ENCODE assay signal across 8 mouse cellular contexts in the genomic region with DNA sequence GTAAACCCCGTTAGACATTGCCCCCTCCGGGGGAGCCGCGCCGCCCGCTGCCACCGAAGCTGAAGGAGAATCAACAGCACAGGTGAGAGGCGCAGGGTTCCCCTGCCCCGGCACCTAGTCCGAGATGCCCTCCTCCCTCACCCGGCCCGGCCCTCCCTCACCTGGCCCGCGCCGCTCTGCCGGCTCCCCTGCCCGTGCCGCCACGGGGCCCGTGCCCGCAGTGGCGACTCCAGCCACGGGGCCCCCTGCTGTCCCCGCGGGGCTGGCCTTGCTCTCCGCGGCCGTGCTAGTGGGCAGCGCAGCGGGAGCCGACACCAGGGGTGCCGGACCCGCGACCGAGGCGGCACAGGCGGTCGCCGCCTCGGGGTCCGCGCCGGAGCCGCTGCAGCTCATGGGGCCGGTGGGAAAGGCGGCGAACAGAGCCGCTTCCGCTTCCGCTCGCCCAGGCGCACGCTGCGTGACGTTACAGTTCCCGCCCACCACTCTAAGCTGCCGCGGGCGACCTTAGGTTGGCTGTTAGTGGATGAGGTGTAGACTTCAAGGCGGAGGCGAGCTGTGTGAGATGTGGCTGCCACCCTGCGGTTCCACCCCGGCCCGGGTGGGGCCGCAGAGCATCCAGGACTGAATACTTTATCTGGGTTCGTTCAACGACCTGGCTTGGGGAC. TPM values are rescaled to one million over a fixed set of nuclear protein-coding genes. Genes with fewer than 3 reads are reported as not detected.
A peak's percentile ranks its signal among the peaks of the same experiment; 100 is the strongest.
DNase-seq lines count a peak whose midpoint lies in the region; ATAC-seq and TF ChIP-seq lines count a peak whose summit lies in the region.

Gene Taf10, minus strand, starts transcription at position 436 of the 665 bp plus-strand sequence.

- no peak for DNase-seq in Patski (ENCODE audit: low read depth, low spot score)
- peak; percentile 89 for DNase-seq in cerebellum, adult 9-11 months
- peak; percentile 78 to 86 for DNase-seq in frontal cortex, postnatal 10 days (ENCODE audit: low spot score in 2 of 2)
- DNase-seq in hindbrain, embryonic 11.5 days (ENCODE audit: low spot score) = peak; percentile 91
- peak; percentile 78 to 83 for DNase-seq in layer of hippocampus, postnatal 25 days (ENCODE audit: extremely low spot score in 1 of 2, low spot score in 1 of 2)
- DNase-seq in lung, postnatal 14 days = peak; percentile 88
- peak; percentile 83 for DNase-seq in ovary, postnatal 36 days (ENCODE audit: low spot score)
- DNase-seq in thymus, postnatal 14 days = peak; percentile 93

- H3K4me1 ChIP-seq in hindbrain, embryonic 11.5 days (replicated peaks; ENCODE audit: control insufficient read depth, insufficient read depth, low read length) = no peaks in the 10 kb centered on the region

- under 1% methylated on average over 51 of the region's 67 CpGs for WGBS in hindbrain, embryonic 11.5 days

- ATAC-seq in Patski = peak; percentile 98
- peak; percentile 98 for ATAC-seq in hindbrain, embryonic 11.5 days (ENCODE audit: low FRiP score)

- H3K27ac ChIP-seq in hindbrain, embryonic 11.5 days (ENCODE audit: low read depth, low read length) = peak within 1 kb of the TSS; percentile 75

- peak within 1 kb of the TSS; percentile 77 for H3K4me2 ChIP-seq in hindbrain, embryonic 11.5 days (replicated peaks; ENCODE audit: low read depth, low read length)

- CTCF ChIA-PET in Patski (lab: Charles Lee) = interaction anchor here (0.9 to 1.8 kb wide), 5 partner anchors 9 to 93 kb away, joined by 3 to 9 read pairs (median 3); partner anchors contain the start of genes Dnhd1 and Mrpl17

- peak within 1 kb of the TSS; percentile 91 for H3K9ac ChIP-seq in hindbrain, embryonic 11.5 days (ENCODE audit: low read depth, low read length)

- no peak for TF ChIP-seq CTCF in Patski (IDR thresholded peaks at IDR 0.05)

- no peaks in the 10 kb centered on the region for H3K27me3 ChIP-seq in Patski
- H3K27me3 ChIP-seq in hindbrain, embryonic 11.5 days (ENCODE audit: control insufficient read depth, insufficient read depth, low read length) = no peaks in the 10 kb centered on the region

- peak within 1 kb of the TSS; percentile 92 for H3K4me3 ChIP-seq in hindbrain, embryonic 11.5 days (ENCODE audit: low read depth, low read length)

- H3K9me3 ChIP-seq in hindbrain, embryonic 11.5 days (ENCODE audit: control insufficient read depth, low read length) = no peaks in the 10 kb centered on the region

- POLR2A ChIA-PET in Patski (lab: Charles Lee) = interaction anchor here (0.6 kb wide), 1 partner anchor 12 kb away, joined by 5 read pairs; no protein-coding TSS in a partner anchor

- in situ Hi-C loops in Patski (cut with MboI; ENCODE audit: low pct_unique_long_range_greater_than_20kb) = no loop called here

- no peaks in the 10 kb centered on the region for H3K36me3 ChIP-seq in hindbrain, embryonic 11.5 days (ENCODE audit: control insufficient read depth, insufficient read depth, low read length)

RNA-seq across cellular contexts. Expression of gene Taf10, which starts in this region (rescaled TPM):
- 180 TPM for polyA plus RNA-seq in Patski (2021)
- polyA plus RNA-seq in hindbrain, embryonic 11.5 days (2014; fragmentation: Nextera tagmentation; extraction: Ambion mirVana) = 175 and 191 TPM in 2 replicates
- 100 to 1,000 TPM; 122 to 128 TPM for total RNA-seq in layer of hippocampus, postnatal 25 days (2021)
